Mouse (Mus musculus) left cerebral cortex, adult 18-20 months (tissue): ENCODE data around the gene Hoxd3. TPM values are rescaled to one million over a fixed set of nuclear protein-coding genes. Genes with fewer than 3 reads are reported as not detected.

Source experiments
- DNase-seq, 2 experiments: peaks; one replicate each; pipeline ENCODE4 v3.0.0; 2021 to 2022; ENCODE audit warnings: low spot score in 2 of 2, mixed read lengths in 1 of 2
- total RNA-seq, 2 experiments: library from RNA; stranded (reverse); gene quantifications; 2 replicates each; pipeline ENCODE4 v1.2.3; 2021

The Hoxd3 gene
- total RNA-seq, 2 experiments from 2014 or later: not detected

DNA sequence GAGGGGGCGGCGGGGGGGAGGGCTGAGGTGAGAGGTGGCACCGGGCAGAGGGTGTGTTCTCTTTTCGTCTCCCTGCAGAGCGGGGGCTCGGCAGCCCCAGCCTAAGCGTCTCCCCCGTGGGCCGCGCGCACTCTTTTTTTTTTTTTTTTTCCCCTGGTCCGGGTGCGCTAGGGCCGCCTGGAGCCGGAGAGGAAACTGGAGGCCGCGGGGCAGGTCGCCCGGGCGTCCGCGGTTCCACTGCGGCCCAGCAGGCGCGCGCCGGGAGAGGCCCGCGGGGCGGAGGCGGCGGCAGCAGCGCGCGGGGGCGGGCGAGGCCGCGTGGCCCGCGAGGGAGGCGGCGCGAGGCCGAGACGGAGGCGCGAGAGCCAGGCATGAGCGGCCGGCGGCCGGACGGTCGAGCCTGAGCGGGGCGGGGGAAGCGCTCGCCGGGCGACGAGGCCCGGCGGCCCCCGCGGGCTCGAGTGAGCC, 6.7 kb upstream of the Hoxd3 start:
- DNase-seq: no peak

DNA sequence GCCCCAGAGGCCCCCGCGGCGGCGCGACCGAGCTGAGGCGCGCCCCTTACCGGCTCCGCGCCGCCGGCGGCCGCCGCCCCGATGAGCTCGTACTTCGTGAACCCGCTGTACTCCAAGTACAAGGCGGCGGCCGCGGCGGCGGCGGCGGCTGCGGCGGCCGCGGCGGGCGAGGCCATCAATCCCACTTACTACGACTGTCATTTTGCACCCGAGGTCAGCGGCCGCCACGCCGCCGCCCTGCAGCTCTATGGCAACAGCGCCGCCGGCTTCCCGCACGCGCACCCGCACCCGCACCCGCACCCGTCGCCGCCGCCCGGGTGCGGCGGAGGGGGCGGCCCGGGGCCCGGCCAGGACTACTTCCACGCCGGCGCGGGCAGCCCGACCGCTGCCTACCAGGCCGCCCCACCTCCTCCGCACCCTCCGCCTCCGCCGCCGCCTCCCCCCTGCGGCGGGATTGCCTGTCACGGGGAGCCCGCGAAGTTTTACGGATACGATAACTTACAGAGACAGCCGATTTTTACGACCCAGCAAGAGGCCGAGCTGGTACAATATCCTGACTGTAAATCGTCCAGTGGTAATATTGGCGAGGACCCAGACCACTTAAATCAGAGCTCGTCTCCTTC, 6.1 kb upstream of the Hoxd3 start:
- no peak for DNase-seq

DNA sequence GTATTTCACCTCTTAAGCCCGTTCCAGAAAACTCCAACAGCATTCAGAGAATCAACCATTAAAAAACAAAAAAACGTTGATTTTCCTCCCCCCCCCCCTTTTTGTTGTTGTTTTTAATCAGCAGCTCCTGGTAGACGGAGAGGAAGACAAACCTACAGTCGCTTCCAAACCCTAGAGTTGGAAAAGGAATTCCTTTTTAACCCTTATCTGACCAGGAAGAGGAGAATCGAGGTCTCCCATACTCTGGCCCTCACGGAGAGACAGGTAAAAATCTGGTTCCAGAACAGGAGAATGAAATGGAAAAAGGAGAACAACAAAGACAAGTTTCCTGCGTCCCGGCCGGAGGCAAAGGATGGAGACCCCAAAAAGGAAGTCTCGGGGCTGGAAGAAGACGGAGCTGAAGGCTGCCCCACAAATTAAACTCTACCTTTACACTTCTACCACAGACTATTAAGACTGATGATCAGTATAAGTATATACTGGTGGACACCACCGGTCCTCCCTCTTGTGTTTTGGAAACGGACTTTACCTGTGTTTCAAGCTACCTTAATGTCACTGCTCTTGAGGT, 5.2 kb upstream of the Hoxd3 start:
- no peak for DNase-seq

DNA sequence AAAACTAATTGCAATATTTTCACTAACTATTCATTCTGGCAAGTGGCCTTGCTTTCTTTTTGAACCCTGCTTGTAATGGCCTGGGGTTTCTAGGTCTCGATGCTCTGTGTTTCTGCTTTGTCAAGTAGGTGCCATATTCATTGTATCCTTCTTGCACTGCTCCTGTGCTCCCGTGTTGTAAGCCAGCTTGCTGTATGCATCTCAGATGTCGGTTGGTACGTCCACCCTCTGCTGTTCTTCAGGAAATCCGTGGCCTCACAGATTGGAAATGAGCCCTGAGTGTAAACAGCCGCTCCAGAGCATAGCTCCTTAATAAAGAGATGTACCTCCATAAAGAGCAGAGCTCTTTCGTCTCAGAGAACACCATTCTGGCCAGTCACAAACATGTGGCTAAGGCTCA, 4.1 kb upstream of the Hoxd3 start:
- no peak for DNase-seq

DNA sequence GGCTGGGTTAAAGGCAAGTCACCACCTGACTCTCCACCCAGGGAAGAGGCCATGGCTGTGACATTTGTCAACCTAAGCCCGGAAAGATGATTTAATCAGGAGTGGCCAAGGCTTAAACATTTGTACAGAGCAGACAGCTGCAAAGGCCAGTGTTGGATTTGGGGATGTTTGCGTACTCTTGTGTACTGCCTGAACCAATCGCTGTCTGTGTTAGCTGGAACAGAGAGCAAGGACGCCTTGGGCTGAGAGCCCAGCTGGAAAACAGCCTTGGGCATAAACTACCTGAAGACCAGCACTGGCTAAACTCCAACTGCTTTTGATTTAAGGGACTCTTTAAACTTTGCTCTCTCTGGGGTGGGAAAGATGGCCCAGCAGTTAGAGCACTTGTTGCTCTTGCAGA, 3.1 kb upstream of the Hoxd3 start:
- no peak for DNase-seq

DNA sequence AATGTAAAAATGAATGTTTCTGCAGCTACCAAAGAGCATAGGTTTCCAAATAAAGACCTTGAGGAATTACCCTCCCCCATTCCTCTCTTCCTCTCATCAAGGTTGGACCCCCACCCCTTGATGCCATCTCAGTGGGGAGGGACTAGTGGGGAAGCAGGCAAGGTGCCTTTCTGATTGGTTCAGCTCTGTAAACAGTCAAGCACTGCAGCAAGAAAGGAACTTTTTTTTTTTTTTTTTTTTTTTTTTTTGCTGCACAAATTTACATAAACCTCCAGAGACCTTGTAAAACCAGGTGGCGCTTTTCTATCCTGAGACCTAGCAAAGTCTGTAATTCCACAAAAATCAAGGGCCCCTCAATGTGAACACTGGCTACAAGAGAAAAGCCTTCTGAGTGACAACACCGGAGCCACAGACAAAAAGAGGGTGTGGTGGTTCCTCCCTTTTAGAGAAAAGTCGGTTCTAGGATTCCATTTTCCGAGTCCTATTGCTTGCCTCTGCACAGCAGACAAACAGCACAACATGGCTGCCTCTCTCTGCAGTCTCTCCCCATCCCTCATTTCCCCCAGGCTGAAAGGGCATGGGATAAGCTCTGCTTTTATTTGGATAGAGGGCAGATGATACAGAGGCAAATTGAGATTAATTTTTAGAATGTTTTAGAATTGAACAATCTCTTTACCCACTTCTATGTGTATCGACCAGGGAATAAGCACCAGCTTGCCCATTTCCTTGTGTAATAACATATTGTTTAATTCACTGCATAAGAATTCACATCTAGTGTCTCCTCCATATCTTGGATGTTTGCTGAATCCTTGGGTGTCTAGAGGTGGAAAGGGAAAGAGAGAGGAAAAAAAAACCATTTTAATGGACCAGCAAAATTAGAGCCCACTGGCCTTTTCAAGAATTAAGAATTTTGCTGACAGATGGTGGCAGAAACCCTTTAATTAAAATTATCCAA, 2.0 kb upstream of the Hoxd3 start:
- no peak for DNase-seq

DNA sequence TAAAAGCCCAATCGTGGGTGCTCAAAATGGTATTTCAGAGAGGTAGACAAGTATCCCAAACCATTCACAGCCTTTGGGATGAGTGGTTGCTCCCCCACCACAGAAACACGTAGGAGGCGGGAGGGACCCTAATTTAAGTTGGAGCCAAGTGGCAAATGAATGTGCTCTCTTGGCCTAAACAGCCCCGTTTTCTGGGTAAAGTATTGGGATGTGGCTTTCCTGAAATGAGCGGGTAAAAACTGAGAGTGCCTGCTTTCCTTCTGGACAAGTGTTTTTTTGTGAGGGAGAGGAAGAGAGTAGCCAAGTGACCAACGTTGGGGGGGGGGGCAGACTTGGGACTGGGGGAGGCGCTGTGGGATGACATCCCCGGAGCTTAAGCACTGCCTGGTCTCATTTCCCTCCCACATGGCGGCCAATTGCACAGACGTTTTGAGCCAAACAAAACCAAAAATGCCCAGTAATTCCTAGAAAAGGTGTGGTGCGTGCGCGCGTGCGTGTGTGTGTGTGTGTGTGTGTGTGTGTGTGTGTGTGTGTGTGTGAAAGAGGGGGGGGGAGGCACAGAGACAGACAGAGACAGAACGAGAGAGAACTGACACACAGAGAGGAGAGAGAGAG, 691 bp upstream of the Hoxd3 start:
- no peak for DNase-seq

DNA sequence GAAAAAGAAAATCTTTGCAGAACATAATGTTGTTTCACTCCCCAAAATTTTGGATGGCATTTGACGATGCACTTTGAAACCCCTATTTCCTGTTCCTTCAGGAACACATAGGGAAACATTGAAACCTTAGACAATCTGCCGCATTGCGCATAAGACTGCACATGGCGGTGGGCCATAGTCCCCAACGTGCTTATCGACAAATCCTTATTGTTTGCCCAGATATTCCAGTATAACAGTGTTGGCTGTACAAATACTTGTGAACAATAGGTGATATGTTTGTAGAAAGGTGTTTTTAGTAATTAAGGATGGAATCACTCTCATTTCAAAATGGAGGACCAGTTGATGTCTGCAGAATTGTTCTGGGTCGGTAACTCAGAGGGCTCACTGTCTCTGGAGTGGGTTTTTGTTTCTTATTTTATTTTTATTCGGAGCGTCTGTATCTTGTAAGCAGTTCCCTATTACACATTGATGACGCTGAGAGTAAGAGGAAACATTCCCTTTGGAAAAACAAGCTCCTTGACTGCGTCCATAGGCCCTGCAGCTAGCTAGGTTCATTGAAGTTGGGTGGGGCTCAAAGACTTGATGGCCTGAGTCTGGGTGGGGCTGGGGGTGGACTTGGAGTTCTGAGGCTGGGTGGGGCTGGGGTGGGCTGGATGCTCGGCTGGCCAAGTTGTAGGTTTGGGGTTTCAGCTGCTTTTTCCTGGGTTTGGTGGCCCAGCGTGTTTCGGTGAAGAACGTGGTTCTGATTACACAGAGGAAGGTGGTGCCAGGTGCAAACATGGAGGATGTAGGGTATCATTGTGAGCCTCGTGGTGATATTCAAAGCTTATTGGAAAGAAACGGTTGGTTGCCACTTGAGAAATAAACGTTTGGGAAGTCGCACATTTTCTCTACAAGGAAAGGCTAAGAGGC, 1.8 kb downstream of the Hoxd3 start:
- no peak for DNase-seq

DNA sequence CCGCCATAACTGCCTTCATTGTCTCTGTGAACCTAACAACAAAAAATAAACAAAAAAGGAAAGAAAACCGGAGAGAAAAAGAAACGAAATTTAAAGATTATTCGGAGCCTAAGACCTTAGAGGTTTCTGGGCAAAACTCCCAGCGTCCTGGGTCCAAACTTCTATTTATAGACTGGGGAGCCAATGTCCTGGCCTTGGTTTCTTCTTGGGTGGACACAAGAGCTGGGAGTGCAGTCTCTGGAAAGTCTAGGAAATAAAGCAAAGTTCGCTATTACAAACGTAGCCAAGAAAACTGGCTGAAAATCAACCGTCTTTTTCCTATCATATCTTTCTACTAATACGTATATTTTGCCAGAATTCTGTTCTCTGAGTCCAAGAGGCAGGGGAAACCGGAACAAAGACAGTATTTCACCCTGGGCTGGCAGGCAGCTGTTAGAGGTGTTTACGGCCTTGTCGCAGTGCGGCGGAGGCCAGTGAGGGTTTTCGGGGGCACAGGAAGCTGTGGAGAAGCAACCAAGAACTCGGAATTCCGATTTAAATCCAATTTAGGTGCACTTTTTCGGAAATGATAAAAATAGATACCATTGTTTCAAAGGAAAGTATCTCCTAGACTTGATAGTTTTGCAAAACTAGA, 2.5 kb downstream of the Hoxd3 start:
- DNase-seq: no peak

DNA sequence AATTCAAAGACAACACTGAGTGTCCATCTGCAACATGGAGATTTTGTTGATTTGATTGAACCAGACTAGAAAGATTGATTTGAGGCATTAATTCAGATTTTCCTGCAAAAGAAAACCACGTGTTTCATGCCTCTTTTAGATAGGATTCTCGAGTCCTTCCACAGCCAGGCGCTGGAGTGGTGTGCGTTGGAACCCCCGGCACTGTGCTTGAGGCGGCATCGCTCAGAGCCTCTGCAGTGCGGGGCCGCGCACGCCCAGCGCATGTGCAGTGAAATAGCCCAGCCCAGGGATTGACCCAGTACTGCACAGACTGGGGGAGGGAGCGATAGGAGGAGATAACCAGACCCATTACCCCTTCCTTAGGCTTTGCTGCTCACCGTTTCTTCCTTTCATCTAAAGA, 3.2 kb downstream of the Hoxd3 start:
- DNase-seq: no peak

DNA sequence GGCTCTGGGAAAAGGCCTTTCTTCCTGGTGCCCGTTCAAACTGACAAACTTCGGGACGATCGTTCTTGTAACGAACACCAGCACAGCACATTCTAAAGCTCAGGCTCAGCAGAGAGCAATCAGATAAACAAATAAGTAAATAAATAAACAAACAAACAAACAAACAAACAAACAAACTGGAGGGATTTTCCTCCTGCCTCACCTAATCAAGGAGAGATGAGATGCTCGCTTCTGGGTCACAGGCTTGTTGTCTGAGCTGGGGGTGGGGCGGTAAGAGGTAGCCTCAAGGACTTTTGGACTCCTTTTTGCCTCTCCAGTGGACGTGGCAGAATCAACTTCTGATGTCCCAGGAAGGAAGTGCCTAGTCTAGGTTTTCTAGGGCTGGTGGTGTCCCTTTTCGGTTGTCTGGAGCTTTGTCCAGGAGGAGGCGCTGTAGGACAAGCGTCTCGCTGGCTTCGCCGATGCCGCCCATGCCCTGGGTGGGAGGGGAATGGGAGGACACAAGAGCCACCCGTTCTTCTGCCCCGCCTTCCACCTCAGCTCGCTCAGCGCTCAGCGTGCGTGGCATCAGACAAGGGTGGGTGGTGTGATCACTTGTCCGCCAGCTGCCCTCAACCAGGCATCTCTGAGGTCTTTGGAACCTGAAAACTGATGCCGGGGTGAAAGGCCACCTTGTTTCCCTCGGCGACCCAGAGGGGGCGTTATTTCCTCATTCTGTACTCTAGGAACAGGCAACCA, 3.9 kb downstream of the Hoxd3 start:
- DNase-seq: peak; percentile 75 to 80

DNA sequence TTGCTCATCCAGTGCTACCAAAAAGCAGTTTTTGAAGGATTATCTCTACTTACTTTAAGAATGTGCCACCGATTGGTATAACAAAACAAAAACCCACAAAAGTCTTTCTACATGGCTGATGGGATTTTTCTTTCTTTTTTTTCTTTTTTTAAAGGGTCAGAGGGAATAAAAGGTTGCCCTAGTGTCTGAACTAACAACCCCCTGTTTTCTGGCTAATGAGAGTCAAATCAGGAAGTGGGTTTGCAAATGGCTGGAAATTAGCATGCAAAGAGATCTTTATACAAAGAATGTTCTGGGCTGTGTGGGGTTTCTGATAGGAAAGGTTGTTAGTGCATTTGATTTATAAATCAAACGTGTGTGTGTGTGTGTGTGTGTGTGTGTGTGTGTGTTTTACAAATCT, 8.7 kb downstream of the Hoxd3 start:
- DNase-seq: no peak

DNA sequence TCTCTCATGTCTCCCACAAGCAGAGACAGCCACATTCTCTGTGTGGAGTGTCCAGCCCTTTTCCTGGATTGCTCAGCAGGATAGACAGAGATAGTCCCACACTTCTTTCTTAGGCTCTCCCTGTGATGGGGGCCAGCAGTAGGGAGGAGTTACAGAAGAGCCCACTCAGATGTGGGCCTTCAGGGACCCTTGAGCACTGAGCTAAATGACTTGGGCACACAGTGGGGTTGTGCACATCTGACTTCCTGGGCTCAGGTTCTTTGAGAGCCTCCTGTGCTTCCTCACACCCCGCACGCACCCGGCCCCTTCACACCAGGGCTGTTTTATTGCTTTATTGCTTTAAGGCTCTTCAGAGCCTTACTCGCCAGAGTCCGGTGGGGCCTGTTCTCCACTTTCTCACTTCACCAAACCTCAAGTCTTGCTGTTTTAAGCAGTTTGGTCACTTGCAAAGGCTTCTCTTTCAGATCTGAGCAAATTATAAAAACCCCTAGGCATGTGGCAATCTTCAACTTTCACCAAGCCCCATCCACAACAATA, 9.3 kb downstream of the Hoxd3 start:
- DNase-seq: no peak

DNA sequence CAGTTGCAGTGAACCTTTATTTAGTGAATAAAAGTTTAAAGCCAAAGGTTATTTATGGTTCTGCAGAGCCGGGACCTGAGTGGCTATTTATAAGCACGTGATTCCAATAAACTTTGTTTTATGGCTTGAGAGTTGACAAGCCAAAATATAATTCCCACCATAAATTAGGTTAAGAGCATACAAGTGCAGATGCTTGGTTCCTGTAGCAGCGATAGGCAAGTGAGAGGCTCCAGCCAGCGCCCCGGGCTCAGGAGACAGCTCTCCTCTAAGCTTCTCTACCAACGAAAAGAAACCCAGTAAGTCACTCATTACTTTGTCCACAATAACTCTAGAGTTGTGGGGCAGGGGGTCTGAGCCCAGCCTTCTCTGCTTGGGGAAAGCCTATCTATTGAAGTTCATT, 10.2 kb downstream of the Hoxd3 start:
- no peak for DNase-seq

DNA sequence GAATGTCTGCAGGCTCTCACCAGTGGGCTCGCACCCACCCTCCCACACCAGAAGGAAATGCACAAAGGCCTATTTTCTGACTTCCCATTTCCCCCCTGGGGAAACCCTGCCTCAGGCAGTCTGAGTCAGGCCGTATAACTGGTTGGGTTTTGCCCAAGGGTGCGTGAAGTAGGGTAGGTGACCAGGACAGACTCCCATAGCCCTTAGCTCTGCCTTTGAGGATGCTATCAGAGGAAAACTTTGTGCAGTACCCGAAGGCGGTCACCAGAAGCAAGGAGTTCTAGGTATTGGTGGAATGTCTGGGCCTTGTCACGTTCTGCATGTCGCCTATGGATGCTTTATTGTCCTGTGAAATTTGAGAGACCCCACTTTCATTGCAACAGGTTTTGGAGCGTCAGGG, 11.2 kb downstream of the Hoxd3 start:
- no peak for DNase-seq

DNA sequence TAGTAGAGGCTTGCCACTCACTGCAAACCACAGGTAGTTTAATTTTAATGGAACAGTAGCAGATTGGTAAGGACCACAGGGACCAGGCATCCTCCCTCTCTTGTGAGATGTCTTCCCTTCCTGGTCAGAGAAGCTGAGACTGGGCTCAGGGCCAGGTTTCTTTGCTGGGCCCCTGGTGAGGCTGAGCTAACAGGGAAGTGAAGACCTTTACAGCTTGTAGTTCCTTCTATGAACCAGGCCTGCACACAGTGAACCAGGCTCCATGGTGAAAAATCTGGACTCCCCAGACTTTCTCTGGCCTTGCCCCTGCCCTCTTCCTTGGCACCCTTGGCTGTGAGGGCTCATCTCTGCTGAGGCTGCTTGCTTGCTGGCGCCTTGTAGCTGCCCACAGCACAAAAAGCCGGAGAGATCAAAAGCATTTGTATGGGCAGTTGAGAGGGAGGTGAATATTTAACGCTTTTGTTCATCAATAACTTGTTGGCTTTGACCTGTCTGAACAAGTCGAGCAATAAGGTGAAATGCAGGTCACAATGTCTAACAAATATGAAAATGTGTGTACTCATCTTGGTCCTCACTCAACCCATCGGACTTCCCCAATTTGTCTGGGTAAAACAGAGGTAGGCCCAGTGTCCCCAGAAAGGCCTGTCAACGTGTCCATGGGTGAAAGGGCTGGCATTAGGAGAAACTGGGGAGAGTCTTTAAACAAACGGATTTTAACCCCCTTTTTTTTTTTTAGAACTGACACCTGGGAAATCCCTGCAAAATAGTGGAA, 12.7 kb downstream of the Hoxd3 start:
- no peak for DNase-seq

DNA sequence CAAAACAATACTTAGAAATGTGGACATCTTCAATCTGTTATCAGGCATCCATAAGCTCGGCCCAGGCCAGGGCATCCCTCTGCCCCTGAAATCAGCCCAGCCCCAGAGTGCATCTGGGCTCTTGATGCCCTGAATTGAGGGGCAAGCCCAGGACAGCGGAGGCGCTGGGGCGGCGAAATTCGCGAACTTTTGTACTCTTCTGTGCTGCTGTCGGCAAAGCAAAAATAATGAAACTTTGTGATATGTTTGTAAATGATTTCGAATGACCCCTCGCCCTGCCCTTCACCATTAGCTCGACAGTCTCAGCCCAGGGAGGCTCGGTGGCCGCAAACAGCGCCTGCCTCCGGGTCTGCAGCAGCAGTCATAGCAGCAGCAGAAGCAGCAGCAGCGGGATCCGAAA, 13.4 kb downstream of the Hoxd3 start:
- no peak for DNase-seq

DNA sequence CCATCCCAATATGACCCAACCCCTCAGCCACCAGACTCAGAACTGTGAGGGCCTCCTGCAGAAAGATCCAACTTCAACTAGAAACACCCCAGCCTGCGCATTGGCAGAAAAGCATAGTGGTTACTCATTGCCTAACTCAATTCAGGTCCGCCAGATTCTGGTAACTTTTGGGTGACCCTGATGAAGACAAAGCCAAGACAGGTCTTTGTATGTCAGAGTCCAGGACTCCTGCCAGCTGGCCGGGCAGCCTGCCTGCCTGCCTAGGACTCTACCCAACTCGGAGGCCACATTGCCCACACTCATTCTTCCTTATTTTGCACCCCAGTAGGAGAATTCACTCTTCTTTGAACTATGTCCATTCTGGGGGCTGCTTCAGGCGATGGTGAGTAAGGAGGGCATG, 14.8 kb downstream of the Hoxd3 start, which contains the start of gene Gm28230:
Gm28230 (plus strand) TSS at position 178 of the 400 bp plus-strand sequence.
- no peak for DNase-seq
